Mouse (Mus musculus) forebrain, embryonic 11.5 days (tissue): ENCODE data around the gene Lmtk2. TPM values are rescaled to one million over a fixed set of nuclear protein-coding genes. Genes with fewer than 3 reads are reported as not detected.
A peak's percentile ranks its signal among the peaks of the same experiment; 100 is the strongest.

Experiments used
- ATAC-seq: fragments of 200-750 bp; cut with Nextera tagmentation; replicated peaks from 2 replicates; pipeline ENCODE4 v1.8.0; 2017; ENCODE audit warnings: moderate TSS enrichment; ENCODE audit not compliant: low FRiP score
- DNase-seq: peaks from one replicate; pipeline ENCODE4 v3.0.0-alpha.2; 2017; ENCODE audit warnings: low spot score
- H3K27ac ChIP-seq: fragments of 300-500 bp; sonication (generic); 2 replicates; pipeline ENCODE4 v1.5.1; 2014; ENCODE audit warnings: low read depth, low read length
- H3K27me3 ChIP-seq: fragments of 300-500 bp; sonication (generic); 2 replicates; pipeline ENCODE4 v1.6.1; 2014; ENCODE audit warnings: mild to moderate bottlenecking, low read length, mixed read lengths; ENCODE audit not compliant: control insufficient read depth, insufficient read depth
- H3K36me3 ChIP-seq: fragments of 300-500 bp; sonication (generic); 2 replicates; pipeline ENCODE4 v1.6.1; 2014; ENCODE audit warnings: mild to moderate bottlenecking, low read length, moderate library complexity, mixed read lengths; ENCODE audit not compliant: control insufficient read depth, insufficient read depth
- H3K4me1 ChIP-seq: fragments of 300-500 bp; sonication (generic); replicated peaks from 2 replicates; pipeline ENCODE4 v1.6.1; 2014; ENCODE audit warnings: low read length, mixed read lengths; ENCODE audit not compliant: control insufficient read depth, insufficient read depth
- H3K4me2 ChIP-seq: fragments of 300-500 bp; sonication (generic); 2 replicates; pipeline ENCODE4 v1.6.1; 2014; ENCODE audit warnings: low read depth, mild to moderate bottlenecking, low read length, moderate library complexity, mixed read lengths; ENCODE audit not compliant: severe bottlenecking
- H3K4me3 ChIP-seq: fragments of 300-500 bp; sonication (generic); 2 replicates; pipeline ENCODE4 v1.5.1; 2014; ENCODE audit warnings: low read depth, low read length
- H3K9ac ChIP-seq: fragments of 300-500 bp; sonication (generic); 2 replicates; pipeline ENCODE4 v1.6.1; 2014; ENCODE audit warnings: low read length
- H3K9me3 ChIP-seq: fragments of 300-500 bp; sonication (generic); 2 replicates; pipeline ENCODE4 v1.6.1; 2016; ENCODE audit warnings: low read length, mixed read lengths; ENCODE audit not compliant: control insufficient read depth
- whole genome bisulfite sequencing: fragments of 180-500 bp; shearing (Covaris S2); extraction: QIAGEN DNeasy Blood & Tissue Kit; methylation state at CpG from one replicate; pipeline ENCODE4 v1.1.7; 2014; 5-methylcytosine and 5-hydroxymethylcytosine counted together
- polyA plus RNA-seq: library from polyadenylated mRNA; unstranded; fragments of >200 nt; fragmentation: Nextera tagmentation; extraction: Ambion mirVana; gene quantifications from 2 replicates; pipeline ENCODE4 v1.2.1, GENCODE M21; 2014

The Lmtk2 gene
- polyA plus RNA-seq, 1 experiment from 2014 or later, result 8.3 TPM

- H3K27ac ChIP-seq, result no peak overlapping the region
- no peaks in the 10 kb centered on the region for H3K9me3 ChIP-seq
- H3K4me3 ChIP-seq, result no peak overlapping the region
- no peaks in the 10 kb centered on the region for H3K27me3 ChIP-seq
- DNase-seq (no peak), ATAC-seq (no peak)
- H3K4me2 ChIP-seq, result no peak overlapping the region
- no peak overlapping the region for H3K9ac ChIP-seq
- no peaks in the 10 kb centered on the region for H3K4me1 ChIP-seq
- WGBS, result 96% methylated on average over 4 of the region's 4 CpGs
- peaks cover 3% of the 10 kb centered on the region; the same call in 1 of the 2 replicates for H3K36me3 ChIP-seq
Observed at GRCm38 (mm10) chr5:144151270-144151669, 51.0 kb downstream of the Lmtk2 start.

- H3K36me3 ChIP-seq, result peaks cover 3% of the 10 kb centered on the region; the same call in 1 of the 2 replicates
- no peak for ATAC-seq
Observed at GRCm38 (mm10) chr5:144154528-144154927, 54.3 kb downstream of the Lmtk2 start.

GRCm38 (mm10) chr5:144158604-144159003 is 58.4 kb downstream of the Lmtk2 start:
- Histone ChIP-seq H3K9me3 (no peaks in the 10 kb centered on the region), H3K4me1 (no peaks in the 10 kb centered on the region), H3K36me3 (no peaks in the 10 kb centered on the region), H3K27ac (no peak overlapping the region), H3K4me2 (no peak overlapping the region), H3K9ac (no peak overlapping the region), H3K4me3 (no peak overlapping the region), H3K27me3 (no peaks in the 10 kb centered on the region)
- WGBS, result 59% methylated on average over 4 of the region's 4 CpGs
- DNase-seq, result no peak
- ATAC-seq, result no peak

More at GRCm38 (mm10) chr5:144154528-144154927, 54.3 kb downstream of the Lmtk2 start:
- WGBS, result 39% methylated on average over 7 of the region's 7 CpGs
- Histone ChIP-seq H3K4me2 (no peak overlapping the region), H3K4me1 (no peaks in the 10 kb centered on the region), H3K9me3 (no peaks in the 10 kb centered on the region), H3K27ac (no peak overlapping the region), H3K9ac (no peak overlapping the region), H3K4me3 (no peak overlapping the region), H3K27me3 (no peaks in the 10 kb centered on the region)
- DNase-seq, result peak; percentile 72

GRCm38 (mm10) chr5:144159137-144159536 is 58.9 kb downstream of the Lmtk2 start:
- 94% methylated on average over 8 of the region's 8 CpGs for WGBS
- Histone ChIP-seq H3K4me1 (no peaks in the 10 kb centered on the region), H3K27me3 (no peaks in the 10 kb centered on the region), H3K9ac (no peak overlapping the region), H3K36me3 (no peaks in the 10 kb centered on the region), H3K4me3 (no peak overlapping the region), H3K4me2 (no peak overlapping the region), H3K27ac (no peak overlapping the region), H3K9me3 (no peaks in the 10 kb centered on the region)
- ATAC-seq, result no peak
- DNase-seq, result no peak

GRCm38 (mm10) chr5:144162080-144162812 is 62.0 kb downstream of the Lmtk2 start:
- Histone ChIP-seq H3K4me3 (no peak overlapping the region), H3K27me3 (no peaks in the 10 kb centered on the region), H3K9ac (no peak overlapping the region), H3K9me3 (no peaks in the 10 kb centered on the region), H3K27ac (no peak overlapping the region), H3K4me1 (no peaks in the 10 kb centered on the region), H3K4me2 (no peak overlapping the region), H3K36me3 (no peaks in the 10 kb centered on the region; the same call in 1 of the 2 replicates)
- DNase-seq (no peak), ATAC-seq (no peak)
- 85% methylated on average over 5 of the region's 5 CpGs for WGBS

- no peak overlapping the region for H3K27ac ChIP-seq
Observed at GRCm38 (mm10) chr5:144162813-144163517, 62.7 kb downstream of the Lmtk2 start.

GRCm38 (mm10) chr5:144165756-144166155 is 65.5 kb downstream of the Lmtk2 start:
- H3K27ac ChIP-seq, result no peak overlapping the region
- no peak for DNase-seq

More at GRCm38 (mm10) chr5:144162813-144163517, 62.7 kb downstream of the Lmtk2 start:
- no peak for DNase-seq
- Histone ChIP-seq H3K9me3 (no peaks in the 10 kb centered on the region), H3K4me2 (no peak overlapping the region), H3K27me3 (no peaks in the 10 kb centered on the region), H3K4me1 (no peaks in the 10 kb centered on the region), H3K36me3 (no peaks in the 10 kb centered on the region; the same call in 1 of the 2 replicates), H3K9ac (no peak overlapping the region), H3K4me3 (no peak overlapping the region)
- no peak for ATAC-seq
- 82% methylated on average over 10 of the region's 10 CpGs for WGBS

GRCm38 (mm10) chr5:144169275-144169975 is 69.2 kb downstream of the Lmtk2 start:
- Histone ChIP-seq H3K36me3 (peaks cover 11% of the 10 kb centered on the region), H3K4me1 (no peaks in the 10 kb centered on the region), H3K4me3 (no peak overlapping the region), H3K27ac (no peak overlapping the region), H3K27me3 (no peaks in the 10 kb centered on the region), H3K4me2 (no peak overlapping the region), H3K9ac (no peak overlapping the region), H3K9me3 (no peaks in the 10 kb centered on the region)
- no peak for ATAC-seq
- 92% methylated on average over 8 of the region's 8 CpGs for WGBS
- DNase-seq, result peak; percentile 35

More at GRCm38 (mm10) chr5:144165756-144166155, 65.5 kb downstream of the Lmtk2 start:
- ATAC-seq, result no peak
- Histone ChIP-seq H3K9me3 (no peaks in the 10 kb centered on the region), H3K36me3 (no peaks in the 10 kb centered on the region; the same call in 1 of the 2 replicates), H3K27me3 (no peaks in the 10 kb centered on the region), H3K9ac (no peak overlapping the region), H3K4me3 (no peak overlapping the region), H3K4me1 (no peaks in the 10 kb centered on the region), H3K4me2 (no peak overlapping the region)
- WGBS, result 74% methylated on average over 3 of the region's 3 CpGs
